Mouse (Mus musculus) ovary, adult 18-20 months (tissue): ENCODE measurements around the gene Slc16a9.

ENCODE experiments used
- DNase-seq: peaks from one replicate; pipeline ENCODE4 v3.0.0; 2022; ENCODE audit warnings: low spot score, mixed read lengths

The Slc16a9 gene

GRCm38 (mm10) chr10:70250354-70250753, 5.5 kb downstream of the Slc16a9 start:
- DNase-seq, result no peak

- DNase-seq, result no peak
Observed at GRCm38 (mm10) chr10:70250766-70251165, 5.9 kb downstream of the Slc16a9 start.

GRCm38 (mm10) chr10:70254666-70255065, 9.8 kb downstream of the Slc16a9 start:
- DNase-seq, result no peak

DNA sequence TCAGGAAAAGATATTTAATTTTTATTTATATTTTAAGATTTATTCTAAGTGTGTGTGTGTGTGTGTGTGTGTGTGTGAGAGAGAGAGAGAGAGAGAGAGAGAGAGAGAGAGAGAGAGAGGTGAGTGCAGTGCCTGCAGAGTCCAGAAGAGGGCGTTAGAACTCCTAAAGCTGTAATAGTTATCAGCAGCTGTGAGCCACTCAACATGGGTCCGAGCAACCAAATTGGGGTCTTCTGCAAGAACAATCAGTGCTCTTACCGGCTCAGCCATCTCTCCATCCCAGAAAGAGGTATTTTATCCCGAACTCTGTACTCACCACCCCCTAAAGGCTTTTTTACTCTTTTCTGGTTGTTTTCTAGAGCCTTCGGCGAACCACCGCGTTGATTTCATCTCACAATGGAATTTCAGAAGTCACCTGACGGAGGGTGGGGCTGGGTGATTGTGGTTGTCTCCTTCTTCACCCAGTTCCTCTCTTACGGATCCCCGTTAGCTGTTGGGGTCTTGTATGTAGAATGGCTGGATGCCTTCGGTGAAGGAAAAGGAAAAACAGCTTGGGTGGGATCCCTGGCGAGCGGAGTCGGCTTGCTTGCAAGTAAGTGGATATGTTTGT, 10.8 kb downstream of the Slc16a9 start:
- no peak for DNase-seq

DNA sequence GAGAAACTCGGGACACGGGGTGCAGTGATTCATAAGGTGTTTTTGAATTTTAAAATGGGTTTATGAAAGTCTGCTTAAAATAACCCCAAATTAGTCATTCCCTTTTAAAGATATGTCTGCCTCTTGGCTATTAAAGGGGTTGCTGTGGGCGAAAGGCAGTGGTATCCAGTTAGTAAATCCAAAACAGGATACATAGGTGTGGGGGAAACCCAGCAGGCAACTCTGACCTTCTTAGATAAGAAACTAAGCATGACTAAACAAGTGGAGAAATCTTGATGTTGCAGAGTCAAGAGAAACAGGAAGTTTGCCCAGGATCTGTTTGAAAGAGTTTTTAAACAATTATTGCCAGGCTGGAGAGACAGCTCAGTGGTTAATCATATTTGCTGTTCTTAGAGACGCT, 12.1 kb downstream of the Slc16a9 start:
- DNase-seq, result no peak

DNA sequence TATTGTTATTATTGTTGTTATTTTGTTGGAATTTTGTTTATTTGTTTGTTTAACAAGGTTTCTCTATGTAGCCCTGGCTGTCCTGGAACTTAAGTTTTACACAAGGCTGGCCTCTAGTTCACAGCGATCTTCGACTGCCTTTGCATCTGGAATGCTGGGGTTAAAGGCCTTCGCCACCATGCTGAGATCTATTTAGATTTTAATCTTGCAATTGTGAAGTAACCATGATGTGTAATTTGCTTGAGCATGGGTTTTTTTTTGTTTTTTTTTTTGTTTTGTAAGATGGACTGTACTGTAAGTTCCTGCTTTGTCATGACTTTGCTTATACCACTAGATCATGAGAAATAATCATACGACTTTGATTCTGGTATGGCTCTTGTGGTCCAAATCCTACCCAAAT, 16.0 kb downstream of the Slc16a9 start:
- no peak for DNase-seq

DNA sequence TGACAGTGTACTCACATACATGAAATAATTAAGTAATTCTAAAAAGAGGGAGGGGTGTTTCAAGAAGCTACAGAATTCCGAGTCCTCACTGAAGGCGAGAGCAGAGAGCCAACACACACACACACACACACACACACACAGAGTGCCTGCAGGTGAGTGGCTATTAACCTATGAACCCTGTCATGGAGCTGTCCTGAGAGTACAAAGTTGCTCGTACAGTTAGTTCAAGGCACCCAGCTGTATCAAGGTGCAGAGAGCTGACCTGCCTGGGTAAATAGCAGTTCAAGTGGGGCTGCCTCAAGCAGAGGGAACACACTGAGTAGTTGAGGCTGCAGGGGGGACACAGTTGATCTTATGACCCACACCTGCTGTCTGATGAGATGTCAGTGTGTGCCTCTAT, 17.2 kb downstream of the Slc16a9 start:
- no peak for DNase-seq

DNA sequence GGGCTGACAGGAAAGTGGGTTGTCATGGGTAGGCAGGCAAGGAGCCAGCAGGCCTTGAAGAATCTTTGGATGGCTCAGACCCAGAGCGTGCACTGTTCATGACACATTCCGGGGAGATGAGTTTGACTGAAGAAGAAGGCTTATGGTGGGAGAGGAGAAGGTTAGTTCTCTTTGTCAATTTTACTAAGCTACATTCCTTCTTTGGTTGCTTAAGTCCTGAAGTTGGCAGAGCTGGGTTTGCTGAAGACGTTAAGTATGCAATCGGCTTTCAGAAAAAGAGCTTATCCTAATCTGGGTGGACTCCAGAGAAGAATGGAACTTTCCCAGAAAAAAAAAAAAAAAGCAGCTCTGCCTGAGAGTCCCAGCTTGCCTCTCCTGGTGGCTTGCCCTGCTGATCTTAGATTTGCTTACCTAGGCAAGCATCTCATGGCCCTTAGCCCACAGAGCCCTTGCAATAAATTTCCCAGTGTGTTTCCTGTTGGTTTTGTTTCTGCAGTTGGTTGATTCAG, 18.8 kb downstream of the Slc16a9 start:
- DNase-seq, result no peak

- no peak for DNase-seq
Observed at GRCm38 (mm10) chr10:70264337-70265036, 19.6 kb downstream of the Slc16a9 start.

DNA sequence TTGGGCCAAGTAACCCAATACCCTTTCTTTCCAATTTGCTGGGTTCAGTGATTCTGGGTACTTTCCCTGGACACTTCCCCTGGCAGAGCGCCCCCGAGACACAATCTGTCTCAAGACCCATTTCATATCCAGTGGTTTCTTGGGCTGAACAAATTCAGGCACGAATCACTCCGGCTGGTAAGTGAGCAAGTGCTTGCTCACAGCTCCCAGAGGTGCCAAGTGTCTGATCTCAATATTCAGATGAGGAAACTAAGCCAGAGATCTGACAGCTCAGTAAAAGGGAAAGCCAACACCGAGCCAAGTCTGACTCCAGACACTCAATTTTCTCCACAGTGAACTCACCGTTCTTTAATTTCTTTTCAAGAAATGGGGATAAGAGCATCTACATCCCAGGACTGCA, 21.6 kb downstream of the Slc16a9 start:
- no peak for DNase-seq

DNA sequence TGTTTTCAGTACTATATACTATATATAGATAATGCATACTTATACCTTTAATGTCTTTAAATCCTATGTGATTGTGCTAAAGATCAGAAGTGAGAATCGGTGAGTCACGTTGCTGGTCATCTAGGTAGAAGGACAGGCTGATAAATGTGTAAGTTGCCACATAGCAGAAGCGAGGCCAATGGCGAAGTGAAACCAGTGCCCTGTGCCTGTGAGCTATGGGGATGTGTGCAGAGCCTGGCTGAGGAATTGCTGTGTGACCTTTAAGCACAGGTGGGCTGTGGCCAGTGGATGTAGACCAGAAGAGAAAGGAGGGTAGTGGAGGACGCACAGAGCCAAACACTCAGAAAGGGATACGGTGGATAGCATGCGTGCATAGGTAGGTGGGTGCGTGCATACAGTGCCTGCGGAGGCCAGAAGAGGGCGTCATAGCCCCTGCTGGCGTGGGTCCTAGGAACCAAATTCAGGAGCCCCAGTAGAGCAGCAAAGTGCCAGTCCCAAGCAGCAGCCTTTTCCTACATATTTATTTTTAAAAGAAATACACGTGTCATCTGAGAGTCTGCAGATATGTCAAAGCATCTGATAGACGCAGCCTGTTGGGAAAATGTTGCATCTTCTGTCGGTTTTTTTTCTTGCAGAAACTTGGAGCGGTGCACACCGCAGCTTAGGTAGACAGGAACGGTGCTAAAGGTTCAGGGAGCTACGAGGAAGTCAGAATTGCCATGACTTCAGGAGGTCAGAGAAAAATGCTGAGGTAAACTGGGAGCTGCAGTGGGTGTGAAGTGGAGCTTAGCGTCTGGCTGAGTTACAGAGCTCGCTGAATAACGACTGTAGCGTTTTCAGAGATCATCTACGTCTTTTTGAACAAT, 23.9 kb downstream of the Slc16a9 start:
- no peak for DNase-seq

DNA sequence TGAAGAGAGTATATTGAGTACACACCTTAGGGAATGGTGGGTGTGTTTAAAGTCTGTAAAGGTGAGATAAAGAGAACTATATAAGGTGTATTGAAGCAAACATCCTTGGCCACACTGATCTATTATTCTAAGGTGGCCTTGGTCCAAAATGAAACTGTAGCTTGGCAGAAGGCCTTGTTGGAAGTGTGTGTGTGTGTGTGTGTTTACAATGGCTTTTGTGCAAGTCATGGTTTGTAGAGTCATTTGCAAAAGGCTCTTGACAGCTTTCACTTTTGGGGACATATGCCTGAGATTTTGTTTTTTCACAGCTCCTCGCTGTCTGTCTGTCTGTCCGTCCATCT, 24.5 kb downstream of the Slc16a9 start:
- no peak for DNase-seq

DNA sequence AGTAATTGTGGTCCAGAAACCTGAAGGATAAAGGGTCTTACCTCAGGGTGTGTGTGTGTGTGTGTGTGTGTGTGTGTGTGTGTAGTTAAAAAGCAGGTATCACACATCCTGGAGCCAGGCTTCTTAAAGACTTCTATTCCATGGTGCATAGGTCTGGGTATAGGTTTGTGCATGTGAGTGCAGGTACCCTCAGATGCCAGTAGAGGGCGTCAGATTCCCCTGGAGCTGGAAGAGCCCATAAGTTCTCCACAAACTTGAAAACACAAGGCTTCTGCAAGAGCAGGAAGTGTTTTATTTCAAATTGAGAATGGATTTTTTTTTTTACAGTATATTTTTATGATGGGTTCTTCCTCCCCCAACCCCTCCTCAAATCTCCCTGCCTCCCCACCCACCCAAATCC, 31.8 kb downstream of the Slc16a9 start:
- no peak for DNase-seq

GRCm38 (mm10) chr10:70279349-70279748, 34.4 kb downstream of the Slc16a9 start:
- no peak for DNase-seq

DNA sequence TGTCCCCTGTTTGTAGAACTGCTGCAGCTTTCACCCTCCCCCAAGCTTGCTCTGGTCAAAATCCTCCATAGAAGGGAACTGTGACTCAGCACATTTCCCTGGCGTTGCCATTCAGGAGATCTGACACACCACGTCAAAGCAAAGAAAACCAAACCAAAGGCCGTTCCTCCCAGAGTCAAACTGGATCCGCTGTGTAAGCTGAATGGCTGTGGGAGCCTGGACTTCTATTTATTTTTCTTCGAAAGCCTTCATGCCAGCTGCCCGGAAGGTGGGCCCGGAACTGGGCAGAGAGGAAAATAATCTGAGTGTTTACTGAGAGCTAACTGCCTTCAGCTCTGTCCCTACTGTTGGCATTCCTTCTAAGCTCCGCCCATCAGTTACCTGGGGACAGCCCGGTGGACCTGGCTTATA, 42.9 kb downstream of the Slc16a9 start:
- DNase-seq, result no peak

DNA sequence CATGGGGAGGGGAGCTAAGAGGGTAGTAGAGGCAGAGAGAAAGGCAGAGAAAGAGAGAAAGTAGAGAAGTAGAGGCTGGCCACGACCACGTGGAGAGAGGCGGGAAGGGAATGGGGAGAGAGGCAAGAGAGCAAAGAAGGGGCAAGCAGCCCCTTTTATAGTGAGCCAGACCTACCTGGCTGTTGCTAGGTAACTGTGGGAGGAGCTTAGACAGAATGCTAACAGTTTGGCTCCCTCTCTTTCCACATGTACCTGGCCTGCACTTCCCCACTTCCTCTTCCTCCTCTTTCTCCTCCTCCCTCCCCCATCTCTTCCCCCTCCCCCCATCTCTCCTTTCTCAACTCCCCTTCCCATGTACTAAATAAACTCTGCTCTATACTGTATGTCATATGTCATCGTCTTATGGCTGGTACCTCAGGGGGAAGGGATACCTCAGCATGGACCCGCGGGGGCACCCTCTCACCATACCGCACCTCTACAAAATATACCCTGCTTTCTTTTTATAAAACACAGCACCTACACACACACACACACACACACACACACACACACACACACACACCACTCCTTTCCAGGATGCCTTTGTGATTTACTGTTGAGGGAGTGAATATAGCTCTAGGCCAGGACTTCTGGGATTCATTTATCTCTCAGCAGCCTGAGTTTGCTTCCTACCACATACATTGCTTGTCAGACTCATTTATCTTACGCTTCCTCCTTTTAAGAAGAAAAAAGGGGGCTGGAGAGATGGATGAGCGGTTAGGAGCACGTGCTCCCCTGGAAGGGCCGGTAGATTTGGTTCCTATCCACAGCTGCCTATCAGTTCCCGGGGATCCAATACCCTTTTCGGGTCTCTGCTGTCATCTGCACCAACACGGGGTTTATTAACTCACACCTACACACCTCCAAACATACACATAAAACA, 43.8 kb downstream of the Slc16a9 start:
- no peak for DNase-seq

DNA sequence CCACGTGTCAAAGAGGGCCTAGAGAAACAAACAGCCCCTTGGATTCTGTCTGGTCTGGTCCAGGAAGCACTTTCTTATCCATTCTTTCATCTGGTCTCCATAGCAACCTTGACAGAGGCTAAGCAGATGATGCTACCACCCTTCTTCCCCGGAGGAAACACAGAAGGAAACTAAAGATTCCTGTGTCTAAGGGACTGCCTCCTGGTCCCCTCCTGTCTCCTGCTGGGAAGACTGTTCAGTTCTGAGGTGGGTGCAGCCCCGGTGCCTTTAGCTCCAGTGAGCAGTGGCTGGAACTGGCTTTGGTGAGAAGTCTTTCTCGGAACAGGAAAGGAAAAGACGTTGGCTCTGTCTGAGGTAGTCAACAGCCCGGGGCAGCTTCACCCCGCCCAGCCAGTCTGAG, 47.1 kb downstream of the Slc16a9 start:
- DNase-seq, result no peak

- DNase-seq, result no peak
Observed at GRCm38 (mm10) chr10:70294094-70294493, 49.2 kb downstream of the Slc16a9 start.

- peak; percentile 60 for DNase-seq
Observed at GRCm38 (mm10) chr10:70296531-70297366, 51.8 kb downstream of the Slc16a9 start.

- DNase-seq, result no peak
Observed at GRCm38 (mm10) chr10:70299118-70299517, 54.2 kb downstream of the Slc16a9 start.

DNA sequence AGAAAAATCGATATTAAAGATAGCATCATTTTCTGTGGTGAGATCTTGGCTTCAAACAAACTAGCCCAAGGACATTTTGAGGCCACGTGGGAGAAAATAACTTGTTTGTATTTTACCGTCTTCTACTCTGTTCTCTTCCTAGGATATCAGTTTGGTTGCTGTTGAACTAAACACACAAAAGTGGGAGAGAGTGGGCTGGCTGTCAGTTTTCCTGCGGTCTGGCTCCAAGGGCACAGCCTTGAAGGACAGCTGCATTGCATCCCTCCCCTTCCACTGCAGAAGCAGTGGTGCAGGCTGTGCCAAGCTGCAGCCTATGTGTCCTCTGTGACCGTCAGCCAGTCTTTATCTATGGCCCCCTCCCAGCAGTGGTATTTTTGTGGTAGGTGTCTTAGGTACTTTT, 54.8 kb downstream of the Slc16a9 start:
- DNase-seq, result peak; percentile 83
